Mouse (Mus musculus): ENCODE data around the gene Tmprss11f. TPM values are rescaled to one million over a fixed set of nuclear protein-coding genes. Genes with fewer than 3 reads are reported as not detected.

Gene Tmprss11f
- polyA plus RNA-seq, 1 experiment from 2014 or later, result 1.5 TPM

Other genes with a start within 250 kb of the Tmprss11f start
- 13.0 and 17.5 TPM in 2 replicates for gene Tmprss11a, start 163.4 kb downstream of the Tmprss11f start, polyA plus RNA-seq (2015; fragmentation: Nextera tagmentation; extraction: Ambion mirVana)
- gene Tmprss11g, start 113.8 kb downstream of the Tmprss11f start, polyA plus RNA-seq (2015; fragmentation: Nextera tagmentation; extraction: Ambion mirVana), result 16.2 and 21.4 TPM in 2 replicates
- gene Tmprss11b, start 43.9 kb upstream of the Tmprss11f start, polyA plus RNA-seq (2015; fragmentation: Nextera tagmentation; extraction: Ambion mirVana), result 12.2 and 14.1 TPM in 2 replicates
- gene Tmprss11e, start 113.4 kb upstream of the Tmprss11f start, polyA plus RNA-seq (2015; fragmentation: Nextera tagmentation; extraction: Ambion mirVana), result 2.3 and 4.5 TPM in 2 replicates
- gene Ythdc1, start 171.8 kb upstream of the Tmprss11f start, polyA plus RNA-seq (2015; fragmentation: Nextera tagmentation; extraction: Ambion mirVana), result 29.9 and 34.6 TPM in 2 replicates